Mouse (Mus musculus) hindbrain, embryonic 10.5 days (tissue): ENCODE measurements at regions not wholly inside any gene's neighbourhood (a gene's known extent, or its start where the extent isn't known, plus 50 kb on each side); places are given as distances from the start of the nearest gene placed in this dataset.
A peak's percentile ranks its signal among the peaks of the same experiment; 100 is the strongest.

Source experiments
- DNase-seq: peaks from one replicate; pipeline ENCODE4 v3.0.0-alpha.2; 2017; ENCODE audit warnings: low spot score
- H3K27ac ChIP-seq: fragments of 300-500 bp; sonication (generic); 2 replicates; pipeline ENCODE4 v1.5.1; 2016; ENCODE audit warnings: mild to moderate bottlenecking, moderate library complexity
- H3K27me3 ChIP-seq: fragments of 300-500 bp; sonication (generic); 2 replicates; pipeline ENCODE4 v1.6.1; 2016; ENCODE audit warnings: mild to moderate bottlenecking; ENCODE audit not compliant: poor library complexity, insufficient read depth, severe bottlenecking
- H3K36me3 ChIP-seq: fragments of 300-500 bp; sonication (generic); 2 replicates; pipeline ENCODE4 v1.6.1; 2016; ENCODE audit warnings: mild to moderate bottlenecking, moderate library complexity
- H3K4me1 ChIP-seq: fragments of 300-500 bp; sonication (generic); replicated peaks from 2 replicates; pipeline ENCODE4 v1.6.1; 2016; ENCODE audit warnings: mild to moderate bottlenecking
- H3K4me3 ChIP-seq: fragments of 300-500 bp; sonication (generic); 2 replicates; pipeline ENCODE4 v1.5.1; 2016; ENCODE audit warnings: mild to moderate bottlenecking, moderate library complexity
- H3K9me3 ChIP-seq: fragments of 300-500 bp; sonication (generic); 2 replicates; pipeline ENCODE4 v1.6.1; 2016; ENCODE audit warnings: mild to moderate bottlenecking, moderate library complexity
- WGBS: fragments of 180-500 bp; shearing (Covaris S2); methylation state at CpG from one replicate; pipeline ENCODE4 v1.1.7; 2016; 5-methylcytosine and 5-hydroxymethylcytosine counted together

- 82% methylated on average over 4 of the region's 4 CpGs for WGBS
- Histone ChIP-seq H3K9me3 (no peaks in the 10 kb centered on the region), H3K4me3 (no peak overlapping the region), H3K36me3 (no peaks in the 10 kb centered on the region), H3K27ac (no peak overlapping the region), H3K27me3 (no peaks in the 10 kb centered on the region), H3K4me1 (no peaks in the 10 kb centered on the region)
- no peak for DNase-seq
These were observed 458.5 kb upstream of the Gm765 start for GRCm38 (mm10) chr6:98801061-98801460.

DNA sequence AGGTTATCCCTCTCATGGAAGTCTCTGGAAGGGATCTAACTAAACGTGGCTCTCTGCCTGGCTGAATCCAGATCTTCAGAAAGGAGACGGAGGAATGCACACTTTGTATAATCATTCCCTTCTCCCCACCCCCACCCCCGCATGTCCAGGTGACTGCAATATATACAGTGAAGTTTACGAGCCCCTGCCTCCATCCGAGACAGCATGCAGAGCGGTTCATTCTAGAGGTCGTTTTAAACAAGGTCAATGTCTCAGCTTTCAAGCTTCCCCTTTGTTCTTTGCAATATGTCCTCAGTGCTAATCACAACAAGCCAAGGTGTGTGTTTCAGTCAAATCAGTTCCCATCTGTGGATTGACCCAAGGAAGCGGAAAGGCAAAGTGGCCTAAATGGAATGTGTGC, 457.5 kb upstream of the Gm765 start:
- peak; percentile 19 for DNase-seq
- Histone ChIP-seq H3K27ac (no peak overlapping the region), H3K27me3 (no peaks in the 10 kb centered on the region), H3K4me1 (no peaks in the 10 kb centered on the region), H3K36me3 (no peaks in the 10 kb centered on the region), H3K4me3 (no peak overlapping the region), H3K9me3 (no peaks in the 10 kb centered on the region)
- WGBS: 62% methylated on average over 8 of the region's 8 CpGs

GRCm38 (mm10) chr6:98797778-98798177, 455.2 kb upstream of the Gm765 start:
- Histone ChIP-seq H3K4me1 (no peaks in the 10 kb centered on the region), H3K27me3 (no peaks in the 10 kb centered on the region), H3K9me3 (no peaks in the 10 kb centered on the region), H3K36me3 (no peaks in the 10 kb centered on the region), H3K27ac (no peak overlapping the region), H3K4me3 (no peak overlapping the region)
- 80% methylated on average over 3 of the region's 3 CpGs for WGBS
- no peak for DNase-seq

GRCm38 (mm10) chr6:98797373-98797772, 454.8 kb upstream of the Gm765 start:
- 82% methylated on average over 6 of the region's 6 CpGs for WGBS
- no peak overlapping the region for H3K4me3 ChIP-seq
- no peaks in the 10 kb centered on the region for H3K4me1 ChIP-seq
- no peak for DNase-seq
- no peaks in the 10 kb centered on the region for H3K36me3 ChIP-seq
- H3K27ac ChIP-seq: no peak overlapping the region
- H3K27me3 ChIP-seq: no peaks in the 10 kb centered on the region
- no peaks in the 10 kb centered on the region for H3K9me3 ChIP-seq

DNA sequence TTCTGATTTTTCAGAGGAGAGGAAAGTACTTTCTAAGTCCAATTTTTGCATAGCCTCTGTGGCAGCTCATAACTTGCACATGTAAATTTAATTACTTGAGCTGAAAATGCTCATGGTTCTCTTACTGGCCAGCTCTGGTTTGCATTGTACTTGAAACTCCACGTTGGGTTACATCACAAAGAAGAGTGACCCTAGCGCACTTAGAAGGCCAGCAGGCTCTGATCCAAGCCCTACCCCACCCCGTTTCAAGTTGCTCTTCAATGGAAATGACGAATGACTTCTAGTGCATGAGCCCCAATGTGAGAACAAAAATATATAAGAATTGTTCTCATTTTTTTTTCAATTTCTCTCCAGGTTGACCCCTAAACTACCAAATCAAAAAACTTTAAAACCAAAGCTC, 454.1 kb upstream of the Gm765 start:
- no peak for DNase-seq
- no peaks in the 10 kb centered on the region for H3K36me3 ChIP-seq
- H3K27ac ChIP-seq: no peak overlapping the region
- 71% methylated on average over 4 of the region's 4 CpGs for WGBS
- H3K27me3 ChIP-seq: no peaks in the 10 kb centered on the region
- H3K4me3 ChIP-seq: no peak overlapping the region
- no peaks in the 10 kb centered on the region for H3K9me3 ChIP-seq
- no peaks in the 10 kb centered on the region for H3K4me1 ChIP-seq

DNA sequence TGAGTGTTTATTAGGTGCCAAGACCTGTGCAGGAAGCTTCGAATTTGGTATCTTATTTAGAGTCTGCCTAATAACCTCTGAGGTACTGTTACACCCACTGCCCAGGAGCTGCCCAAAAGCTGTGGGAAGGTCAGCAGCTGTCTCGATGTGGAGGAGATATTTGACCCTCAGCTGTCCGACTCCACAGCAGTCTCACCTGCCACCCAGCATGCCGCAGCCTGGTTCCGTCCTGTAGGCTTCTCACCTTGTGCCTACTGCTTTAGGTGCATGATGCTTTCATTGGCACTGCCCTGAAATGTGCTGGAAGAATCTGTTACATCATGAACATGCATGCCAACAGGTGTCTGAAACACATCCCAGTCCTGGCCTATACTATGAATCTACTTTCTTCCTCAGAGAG, 444.9 kb upstream of the Gm765 start:
- no peak overlapping the region for H3K27ac ChIP-seq
- WGBS: 82% methylated on average over 5 of the region's 5 CpGs

DNA sequence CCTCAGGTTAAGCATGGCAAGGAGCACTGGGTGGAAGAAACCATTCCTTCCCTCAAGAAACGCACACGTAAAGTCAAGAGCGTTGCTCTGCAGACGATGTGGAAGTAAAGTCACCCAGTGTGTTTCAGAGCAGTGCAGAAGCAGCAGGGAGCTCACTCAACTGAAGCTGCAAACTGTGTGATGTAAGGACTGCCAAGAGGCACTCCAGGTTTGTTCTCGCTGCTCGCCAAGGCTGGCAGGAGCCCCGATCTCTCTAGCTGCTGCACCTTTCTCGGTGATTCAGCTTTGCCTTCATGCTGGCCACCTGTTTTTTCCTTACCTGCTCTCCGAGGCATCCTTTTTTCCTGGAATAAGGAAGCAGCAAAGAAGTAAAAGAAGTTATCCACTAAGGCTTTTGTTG, 439.5 kb upstream of the Gm765 start:
- H3K27ac ChIP-seq: no peak overlapping the region
- H3K4me1 ChIP-seq: no peaks in the 10 kb centered on the region
- H3K4me3 ChIP-seq: no peak overlapping the region
- H3K27me3 ChIP-seq: no peaks in the 10 kb centered on the region
- WGBS: 87% methylated on average over 9 of the region's 9 CpGs
- no peak for DNase-seq
- no peaks in the 10 kb centered on the region for H3K36me3 ChIP-seq
- no peaks in the 10 kb centered on the region for H3K9me3 ChIP-seq

More for the DNA sequence above, 444.9 kb upstream of the Gm765 start:
- Histone ChIP-seq H3K36me3 (no peaks in the 10 kb centered on the region), H3K9me3 (no peaks in the 10 kb centered on the region), H3K27me3 (no peaks in the 10 kb centered on the region), H3K4me3 (no peak overlapping the region), H3K4me1 (no peaks in the 10 kb centered on the region)
- no peak for DNase-seq

DNA sequence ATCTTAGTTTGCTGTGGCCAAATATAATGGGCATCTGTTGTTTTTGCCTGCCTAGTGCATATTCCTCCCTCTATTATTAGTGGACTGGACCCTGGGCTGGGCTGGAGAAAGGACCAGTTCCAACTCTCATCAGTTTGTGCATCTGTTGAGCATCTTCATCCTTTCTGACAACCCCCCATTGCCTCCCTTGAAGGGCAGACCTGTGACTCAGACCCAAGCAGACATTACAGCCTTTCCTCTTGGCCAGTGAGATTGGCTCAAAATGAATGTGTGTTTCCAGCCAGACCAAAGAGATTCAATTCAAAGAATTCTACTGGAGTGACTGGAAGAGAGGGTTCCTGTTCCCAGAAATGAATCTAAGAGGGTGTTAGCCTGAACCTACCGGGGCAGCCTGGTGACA, 433.2 kb upstream of the Gm765 start:
- Histone ChIP-seq H3K36me3 (no peaks in the 10 kb centered on the region), H3K4me3 (no peak overlapping the region), H3K4me1 (no peaks in the 10 kb centered on the region), H3K27ac (no peak overlapping the region), H3K9me3 (no peaks in the 10 kb centered on the region), H3K27me3 (no peaks in the 10 kb centered on the region)
- DNase-seq: no peak
- WGBS: 85% methylated on average over 1 of the region's 1 CpGs

GRCm38 (mm10) chr6:98769999-98770398, 427.4 kb upstream of the Gm765 start:
- no peak overlapping the region for H3K4me3 ChIP-seq
- no peak for DNase-seq
- 78% methylated on average over 2 of the region's 2 CpGs for WGBS
- no peaks in the 10 kb centered on the region for H3K9me3 ChIP-seq
- no peak overlapping the region for H3K27ac ChIP-seq
- no peaks in the 10 kb centered on the region for H3K4me1 ChIP-seq
- no peaks in the 10 kb centered on the region for H3K36me3 ChIP-seq
- no peaks in the 10 kb centered on the region for H3K27me3 ChIP-seq

DNA sequence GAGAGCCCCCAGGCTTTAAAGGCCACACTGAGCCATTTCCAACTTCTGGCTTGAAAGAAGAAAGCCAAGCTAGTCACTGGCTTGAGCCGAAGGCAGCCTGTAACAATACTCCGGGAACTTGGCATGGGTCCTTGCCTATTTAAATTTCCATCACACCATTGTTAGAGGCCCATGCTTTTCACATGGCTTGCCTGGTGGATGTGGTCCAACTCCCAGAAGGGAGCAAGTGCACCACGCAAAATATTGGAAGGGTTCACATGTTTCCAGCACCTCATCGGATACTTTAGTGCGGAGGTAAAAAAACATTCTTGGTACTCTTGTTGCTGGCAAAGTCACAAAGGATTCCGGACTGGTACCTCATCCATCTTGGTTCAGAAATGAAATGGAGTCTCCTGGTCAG, 426.8 kb upstream of the Gm765 start:
- Histone ChIP-seq H3K4me3 (no peak overlapping the region), H3K27me3 (no peaks in the 10 kb centered on the region), H3K27ac (no peak overlapping the region), H3K4me1 (no peaks in the 10 kb centered on the region), H3K36me3 (no peaks in the 10 kb centered on the region), H3K9me3 (no peaks in the 10 kb centered on the region)
- no peak for DNase-seq
- 92% methylated on average over 6 of the region's 6 CpGs for WGBS

DNA sequence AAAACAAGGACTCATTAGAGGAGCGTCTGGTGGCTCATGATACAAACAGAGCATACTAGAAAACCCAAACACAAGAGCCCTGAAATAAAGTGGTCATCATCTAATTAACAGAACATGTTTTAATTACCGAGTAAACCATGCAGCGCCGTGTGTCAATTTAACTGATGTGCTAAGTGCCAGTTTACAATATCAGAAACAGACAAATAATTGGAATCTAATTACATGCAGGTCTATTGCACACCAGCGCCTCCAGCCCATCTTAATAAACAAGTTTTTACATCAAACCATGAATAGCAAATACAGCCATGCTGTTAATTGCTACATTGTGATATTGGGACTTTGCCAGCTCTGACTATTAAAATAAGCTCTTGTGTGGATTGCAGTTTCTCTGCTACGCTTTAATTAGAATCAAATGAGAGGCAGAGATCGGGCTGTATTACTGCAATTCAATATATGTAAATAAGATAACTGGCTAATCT, 425.3 kb upstream of the Gm765 start:
- H3K27me3 ChIP-seq: no peaks in the 10 kb centered on the region

DNA sequence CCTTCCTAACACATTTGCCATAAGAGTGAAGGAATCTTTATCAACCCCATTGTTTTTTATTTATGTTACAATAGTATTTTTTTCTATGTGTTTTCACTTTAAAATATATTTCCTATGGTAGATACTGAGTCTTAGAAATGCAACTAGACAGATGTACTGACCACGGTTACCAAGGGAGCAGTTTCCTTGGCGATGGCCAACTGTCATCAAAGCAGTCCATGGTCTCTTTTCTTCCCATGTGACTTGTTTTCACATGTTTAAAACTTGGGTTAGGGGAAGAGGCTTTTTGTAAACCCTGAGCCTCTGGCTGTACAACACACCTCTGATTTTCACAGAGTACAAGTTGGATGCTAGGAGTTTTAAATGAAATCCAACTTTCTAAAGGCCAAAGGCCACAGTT, 411.9 kb upstream of the Gm765 start:
- Histone ChIP-seq H3K9me3 (no peaks in the 10 kb centered on the region), H3K27ac (no peak overlapping the region), H3K27me3 (no peaks in the 10 kb centered on the region), H3K36me3 (no peaks in the 10 kb centered on the region), H3K4me3 (no peak overlapping the region), H3K4me1 (0 out of 2 replicates have a peak, but pooled peaks cover 3% of the 10 kb centered on the region)
- WGBS: 80% methylated on average over 2 of the region's 2 CpGs
- DNase-seq: peak; percentile 28

More for the DNA sequence above, 425.3 kb upstream of the Gm765 start:
- 82% methylated on average over 7 of the region's 7 CpGs for WGBS
- H3K27ac ChIP-seq: no peak overlapping the region
- no peak overlapping the region for H3K4me3 ChIP-seq
- no peak for DNase-seq
- no peaks in the 10 kb centered on the region for H3K36me3 ChIP-seq
- H3K9me3 ChIP-seq: no peaks in the 10 kb centered on the region
- H3K4me1 ChIP-seq: no peaks in the 10 kb centered on the region

DNA sequence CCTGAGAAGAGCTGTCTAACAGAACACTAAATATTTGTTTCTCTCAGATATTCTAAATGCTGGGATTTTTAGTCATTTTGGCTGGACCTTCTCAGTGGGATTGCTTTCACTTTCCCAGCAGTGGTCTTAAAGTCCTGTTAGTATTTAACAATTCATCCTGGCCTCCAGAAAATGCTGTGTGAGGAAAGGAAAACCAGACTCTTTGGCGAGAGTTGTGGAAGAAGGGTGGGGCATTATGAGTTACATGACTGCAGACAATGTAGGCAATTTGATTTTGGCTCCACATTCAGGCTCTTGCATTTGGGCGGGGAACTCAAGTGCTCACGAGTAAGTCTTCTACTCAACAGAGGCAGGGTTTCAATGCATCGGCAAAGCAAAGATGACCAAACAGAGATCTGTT, 406.1 kb upstream of the Gm765 start:
- Histone ChIP-seq H3K4me1 (no peaks in the 10 kb centered on the region), H3K27me3 (no peaks in the 10 kb centered on the region), H3K36me3 (no peaks in the 10 kb centered on the region), H3K9me3 (no peaks in the 10 kb centered on the region), H3K4me3 (no peak overlapping the region), H3K27ac (no peak overlapping the region)
- WGBS: 91% methylated on average over 4 of the region's 4 CpGs
- no peak for DNase-seq

DNA sequence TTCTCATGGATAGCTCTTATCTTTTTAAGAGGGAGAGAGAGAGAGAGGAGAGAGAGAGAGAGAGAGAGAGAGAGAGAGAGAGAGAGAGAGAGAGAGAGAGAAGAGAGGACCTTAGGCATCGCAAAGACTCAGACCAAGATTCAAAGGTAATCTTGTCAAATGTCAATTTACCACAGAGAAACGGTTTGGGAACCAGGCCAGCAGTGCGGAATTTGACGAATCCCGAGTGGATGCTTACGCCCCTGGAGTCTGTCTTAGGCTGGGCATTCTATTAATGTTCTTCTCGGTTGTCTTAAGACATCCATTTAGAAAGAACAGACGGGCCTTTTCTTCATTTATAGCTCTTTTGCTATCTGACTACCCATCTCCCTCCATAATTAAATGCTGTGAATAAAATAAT, 404.4 kb upstream of the Gm765 start:
- no peak overlapping the region for H3K27ac ChIP-seq
- no peak overlapping the region for H3K4me3 ChIP-seq
- no peaks in the 10 kb centered on the region for H3K36me3 ChIP-seq
- H3K4me1 ChIP-seq: no peaks in the 10 kb centered on the region
- 81% methylated on average over 8 of the region's 8 CpGs for WGBS
- no peaks in the 10 kb centered on the region for H3K27me3 ChIP-seq
- H3K9me3 ChIP-seq: no peaks in the 10 kb centered on the region
- DNase-seq: no peak
